Mouse (Mus musculus) myocyte (in vitro differentiated cells): ENCODE results near the gene Vmn2r84.

Experiments used
- CEBPB ChIP-seq: IDR thresholded peaks from 2 replicates; pipeline ENCODE4 v1.6.1; 2011; ENCODE audit warnings: mild to moderate bottlenecking, moderate library complexity; ENCODE audit not compliant: poor library complexity, insufficient read depth, severe bottlenecking
- E2F4 ChIP-seq: IDR thresholded peaks from one replicate; pipeline ENCODE4 v1.6.1; 2011; ENCODE audit warnings: mild to moderate bottlenecking, control low read depth, moderate library complexity; ENCODE audit not compliant: insufficient read depth
- MAX ChIP-seq: IDR thresholded peaks from one replicate; pipeline ENCODE4 v1.6.1; 2011; ENCODE audit warnings: low read depth, mild to moderate bottlenecking, control low read depth
- MYOG ChIP-seq, 3 experiments: IDR thresholded peaks; one replicate each; pipeline ENCODE4 v1.6.1; 2011; ENCODE audit warnings: control low read depth in 2 of 3, low read depth in 2 of 3, mild to moderate bottlenecking in 2 of 3; ENCODE audit not compliant: insufficient read length in 2 of 3, control insufficient read depth in 1 of 3, insufficient read depth in 1 of 3
- POLR2A ChIP-seq: IDR thresholded peaks from one replicate; pipeline ENCODE4 v1.6.1; 2011; ENCODE audit warnings: low read depth, mild to moderate bottlenecking, control low read depth, moderate library complexity; ENCODE audit not compliant: insufficient read length
- POLR2AphosphoS2 ChIP-seq: IDR thresholded peaks from one replicate; pipeline ENCODE4 v1.6.1; 2011; ENCODE audit warnings: low read depth, control low read depth; ENCODE audit not compliant: insufficient read length
- SRF ChIP-seq: IDR thresholded peaks from one replicate; pipeline ENCODE4 v1.6.1; 2011; ENCODE audit warnings: low read depth; ENCODE audit not compliant: control insufficient read depth, insufficient read length
- TCF12 ChIP-seq: IDR thresholded peaks from one replicate; pipeline ENCODE4 v1.6.1; 2011; ENCODE audit warnings: mild to moderate bottlenecking, control low read depth; ENCODE audit not compliant: poor library complexity, insufficient read depth, severe bottlenecking
- USF1 ChIP-seq: IDR thresholded peaks from one replicate; pipeline ENCODE4 v1.6.1; 2011; ENCODE audit warnings: low read depth, mild to moderate bottlenecking, control low read depth, moderate library complexity

DNA sequence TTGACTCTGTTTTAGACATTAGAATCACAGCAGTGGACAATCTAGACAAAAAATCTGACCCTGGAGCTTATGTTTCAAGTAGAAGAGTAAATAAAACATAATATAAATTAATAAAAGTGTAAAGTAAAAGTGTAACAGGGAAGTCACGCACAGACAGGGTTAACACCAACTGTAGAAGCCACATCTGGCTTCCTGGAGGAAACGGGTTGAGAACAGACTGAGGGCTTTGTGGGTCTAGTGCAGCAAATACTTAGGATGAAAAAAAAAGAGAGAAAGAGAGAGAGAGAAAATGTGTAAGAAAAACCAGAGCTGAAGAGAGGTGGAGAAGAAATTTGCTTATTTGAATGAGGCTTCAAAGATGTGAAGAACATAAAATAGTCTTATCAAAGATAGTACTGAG, 56.6 kb downstream of the Vmn2r84 start:
- no peak for TF ChIP-seq POLR2A
- TF ChIP-seq MYOG (IDR thresholded peaks at IDR 0.05; ENCODE audit: control insufficient read depth in 1 of 3, insufficient read depth in 1 of 3, insufficient read length in 2 of 3, low read depth in 2 of 3): no peak
- TF ChIP-seq USF1: no peak
- TF ChIP-seq E2F4: no peak
- no peak for TF ChIP-seq TCF12
- no peak for TF ChIP-seq POLR2AphosphoS2
- no peak for TF ChIP-seq SRF
- no peak for TF ChIP-seq MAX
- TF ChIP-seq CEBPB: no peak
